In genomic region chr1:177267645-177268044, GRCm38 (mm10) we compare ENCODE assay signal across 13 mouse cellular contexts.
"Had no signal": no experiment of that assay in that cellular context is flagged by ENCODE, and none has a peak within 500 bp of the region (broad histone marks: within the 10 kb centered on the region; RNA-seq: fewer than 3 reads in every experiment).

No protein-coding gene starts in this region.

- DNase-seq: kidney, adult 11 months; kidney, adult 9 months; kidney, postnatal 36 days; left cerebral cortex, postnatal 4 days; lung, adult 18-20 months; lung, postnatal 36 days; right cerebral cortex, postnatal 25 days; thymus, postnatal 36 days had no signal

- ATAC-seq: midbrain, embryonic 15.5 days had no signal

- H3K4me2 ChIP-seq: limb, embryonic 13.5 days; midbrain, embryonic 11.5 days; midbrain, embryonic 15.5 days; neural tube, embryonic 12.5 days had no signal

- H3K36me3 ChIP-seq: limb, embryonic 13.5 days; midbrain, embryonic 15.5 days; neural tube, embryonic 12.5 days had no signal

- H3K4me1 ChIP-seq: limb, embryonic 13.5 days; midbrain, embryonic 15.5 days; neural tube, embryonic 12.5 days had no signal

- H3K9ac ChIP-seq: limb, embryonic 13.5 days; midbrain, embryonic 15.5 days; neural tube, embryonic 12.5 days had no signal

- H3K4me3 ChIP-seq: limb, embryonic 13.5 days; midbrain, embryonic 15.5 days; neural tube, embryonic 12.5 days had no signal

- H3K27me3 ChIP-seq: limb, embryonic 13.5 days; midbrain, embryonic 15.5 days; neural tube, embryonic 12.5 days had no signal

- H3K27ac ChIP-seq: kidney, postnatal 0 days; limb, embryonic 13.5 days; midbrain, embryonic 15.5 days; neural tube, embryonic 12.5 days had no signal

- H3K9me3 ChIP-seq: limb, embryonic 13.5 days; midbrain, embryonic 15.5 days; neural tube, embryonic 12.5 days had no signal
